Mouse (Mus musculus) lung, postnatal 25 days (tissue): Measurements from ENCODE around the gene Epsti1.

Source experiments
- DNase-seq: peaks from one replicate; pipeline ENCODE4 v3.0.0; 2022; ENCODE audit warnings: low spot score

The Epsti1 gene

GRCm38 (mm10) chr14:77923076-77923865, 19.2 kb downstream of the Epsti1 start:
- DNase-seq: no peak

GRCm38 (mm10) chr14:77925414-77925813, 21.4 kb downstream of the Epsti1 start:
- DNase-seq: no peak

- DNase-seq: peak; percentile 4
Observed at GRCm38 (mm10) chr14:77926718-77927117, 22.7 kb downstream of the Epsti1 start.

- DNase-seq: peak; percentile 73
Observed at GRCm38 (mm10) chr14:77928021-77928420, 24.0 kb downstream of the Epsti1 start.

GRCm38 (mm10) chr14:77928653-77929052, 24.6 kb downstream of the Epsti1 start:
- no peak for DNase-seq

- no peak for DNase-seq
Observed at GRCm38 (mm10) chr14:77929139-77929678, 25.2 kb downstream of the Epsti1 start.

GRCm38 (mm10) chr14:77932150-77933047, 28.4 kb downstream of the Epsti1 start:
- no peak for DNase-seq

- DNase-seq: peak; percentile 45
Observed at GRCm38 (mm10) chr14:77933243-77933642, 29.2 kb downstream of the Epsti1 start.

GRCm38 (mm10) chr14:77934431-77934830, 30.4 kb downstream of the Epsti1 start:
- no peak for DNase-seq

- no peak for DNase-seq
Observed at GRCm38 (mm10) chr14:77941105-77941504, 37.1 kb downstream of the Epsti1 start.

GRCm38 (mm10) chr14:77942235-77942634, 38.2 kb downstream of the Epsti1 start:
- DNase-seq: no peak

- DNase-seq: no peak
Observed at GRCm38 (mm10) chr14:77942793-77943558, 38.9 kb downstream of the Epsti1 start.

- DNase-seq: no peak
Observed at GRCm38 (mm10) chr14:77961741-77962140, 57.7 kb downstream of the Epsti1 start.

- DNase-seq: no peak
Observed at GRCm38 (mm10) chr14:77963525-77963924, 59.5 kb downstream of the Epsti1 start.

- no peak for DNase-seq
Observed at GRCm38 (mm10) chr14:77971355-77971754, 67.3 kb downstream of the Epsti1 start.

GRCm38 (mm10) chr14:77974221-77974620, 70.2 kb downstream of the Epsti1 start:
- DNase-seq: no peak

GRCm38 (mm10) chr14:77975702-77976101, 71.7 kb downstream of the Epsti1 start:
- no peak for DNase-seq

- DNase-seq: no peak
Observed at GRCm38 (mm10) chr14:77981516-77981915, 77.5 kb downstream of the Epsti1 start.

- no peak for DNase-seq
Observed at GRCm38 (mm10) chr14:77997731-77998130, 93.7 kb downstream of the Epsti1 start.

- no peak for DNase-seq
Observed at GRCm38 (mm10) chr14:78004486-78004885, 100.4 kb downstream of the Epsti1 start.

GRCm38 (mm10) chr14:78008019-78008418, 104.0 kb downstream of the Epsti1 start:
- DNase-seq: no peak

- DNase-seq: no peak
Observed at GRCm38 (mm10) chr14:78011808-78012207, 107.8 kb downstream of the Epsti1 start.
